Mouse (Mus musculus): Measurements from ENCODE around the gene Atad2b. TPM values are rescaled to one million over a fixed set of nuclear protein-coding genes. Genes with fewer than 3 reads are reported as not detected.

The Atad2b gene
- total RNA-seq, 2 experiments from 2014 or later: 43.8 to 49.0 TPM

GRCm38 (mm10) chr12:5070131-5070530 lies 153.0 kb downstream of the Atad2b start:
- no peak for ATAC-seq (replicated peaks; ENCODE audit: poor library complexity, severe bottlenecking)

DNA sequence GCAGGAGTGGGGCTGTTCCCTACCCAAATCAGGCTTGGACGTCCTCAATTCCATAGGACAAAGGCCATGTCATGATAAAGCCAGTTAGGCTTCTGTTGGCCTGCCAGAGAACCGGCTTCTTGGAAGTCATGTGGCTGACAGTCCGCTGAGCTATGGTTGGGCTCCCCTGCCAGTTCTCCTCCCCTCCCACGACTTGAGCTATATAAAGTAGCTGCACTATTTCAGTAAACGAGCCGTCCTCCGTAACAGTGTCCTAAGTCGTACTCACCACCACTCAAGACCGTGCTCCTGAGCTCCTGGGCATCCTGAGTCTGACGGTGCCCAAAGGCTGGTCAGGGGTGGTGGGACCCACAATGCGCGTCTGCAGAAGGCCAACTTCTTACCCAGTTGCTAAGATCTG lies 156.0 kb downstream of the Atad2b start:
- no peak for ATAC-seq (replicated peaks; ENCODE audit: poor library complexity, severe bottlenecking)

DNA sequence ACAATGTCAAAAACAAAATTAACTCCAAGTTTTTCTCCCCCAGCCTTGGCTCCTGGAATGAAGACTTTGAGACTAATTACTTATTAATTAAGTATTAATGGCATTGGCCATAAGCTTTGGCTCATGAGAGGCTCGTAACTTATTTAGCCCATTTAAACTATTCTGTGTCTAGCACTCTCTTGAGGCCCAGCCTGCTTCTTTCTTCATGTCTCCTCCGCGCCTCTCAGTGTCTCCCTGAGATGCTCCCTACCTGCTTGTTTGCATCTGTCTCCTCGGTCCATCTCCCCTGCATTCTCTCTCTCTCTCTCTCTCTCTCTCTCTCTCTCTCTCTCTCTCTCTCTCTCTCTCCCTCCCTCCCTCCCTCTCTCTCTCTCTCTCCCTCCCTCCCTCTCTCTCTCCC lies 164.3 kb downstream of the Atad2b start:
- ATAC-seq (replicated peaks; ENCODE audit: poor library complexity, severe bottlenecking): no peak

DNA sequence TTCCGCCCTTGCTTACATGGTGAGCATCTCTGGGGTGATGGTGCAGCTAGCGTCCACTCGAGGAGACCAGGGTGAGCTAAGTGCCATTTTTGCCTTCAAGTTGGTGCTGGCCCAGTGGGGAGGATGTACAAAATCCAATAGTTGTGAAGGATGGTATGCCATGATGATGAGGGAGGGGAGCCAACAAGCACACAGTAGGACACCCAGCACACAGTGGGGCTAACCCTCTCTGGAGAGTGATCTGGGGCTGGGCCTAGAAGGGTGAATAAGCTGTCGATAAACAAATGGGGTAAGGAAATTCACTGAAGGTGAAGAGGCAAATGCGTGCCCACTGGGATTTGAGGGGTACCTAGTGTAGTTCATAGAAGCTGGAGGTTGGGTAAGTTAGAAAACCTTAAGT lies 167.6 kb downstream of the Atad2b start:
- no peak for ATAC-seq (replicated peaks; ENCODE audit: poor library complexity, severe bottlenecking)

GRCm38 (mm10) chr12:5087787-5088519 lies 170.8 kb downstream of the Atad2b start:
- ATAC-seq (replicated peaks; ENCODE audit: poor library complexity, severe bottlenecking): no peak

- no peak for ATAC-seq (replicated peaks; ENCODE audit: poor library complexity, severe bottlenecking)
Observed at GRCm38 (mm10) chr12:5088639-5089038, 171.5 kb downstream of the Atad2b start.

Other genes with a start within 250 kb of the Atad2b start
- gene Fam228a, start 178.9 kb upstream of the Atad2b start, total RNA-seq (2014; fragmentation: Nextera tagmentation): 0.26 and 0.70 TPM in 2 replicates
- gene Fam228a, start 178.9 kb upstream of the Atad2b start, total RNA-seq (2017): not detected in 2 replicates
- gene Pfn4, start 148.3 kb upstream of the Atad2b start, total RNA-seq (2014; fragmentation: Nextera tagmentation): 0.70 TPM in 1 of 2 replicates, not detected in the other
- 0.78 and 1.3 TPM in 2 replicates for gene Pfn4, start 148.3 kb upstream of the Atad2b start, total RNA-seq (2017)
- gene Fam228b, start 148.1 kb upstream of the Atad2b start, total RNA-seq (2014; fragmentation: Nextera tagmentation): 0.45 and 1.3 TPM in 2 replicates
- gene Fam228b, start 148.1 kb upstream of the Atad2b start, total RNA-seq (2017): 0.90 and 0.93 TPM in 2 replicates
- 202 and 249 TPM in 2 replicates for gene Sf3b6, start 99.8 kb upstream of the Atad2b start, total RNA-seq (2014; fragmentation: Nextera tagmentation)
- 134 and 198 TPM in 2 replicates for gene Sf3b6, start 99.8 kb upstream of the Atad2b start, total RNA-seq (2017)
- gene Fkbp1b, start 75.8 kb upstream of the Atad2b start, total RNA-seq (2014; fragmentation: Nextera tagmentation): 13.7 and 28.2 TPM in 2 replicates
- 18.2 and 35.0 TPM in 2 replicates for gene Fkbp1b, start 75.8 kb upstream of the Atad2b start, total RNA-seq (2017)
- gene Wdcp, start 74.0 kb upstream of the Atad2b start, total RNA-seq (2014; fragmentation: Nextera tagmentation): 19.7 and 22.7 TPM in 2 replicates
- gene Wdcp, start 74.0 kb upstream of the Atad2b start, total RNA-seq (2017): 4.6 and 9.0 TPM in 2 replicates
- gene Mfsd2b, start 43.0 kb upstream of the Atad2b start, total RNA-seq (2014; fragmentation: Nextera tagmentation): 5.8 and 7.5 TPM in 2 replicates
- gene Mfsd2b, start 43.0 kb upstream of the Atad2b start, total RNA-seq (2017): 1.2 and 2.2 TPM in 2 replicates
- 20.4 and 31.6 TPM in 2 replicates for gene Ubxn2a, start 9.6 kb upstream of the Atad2b start, total RNA-seq (2014; fragmentation: Nextera tagmentation)
- gene Ubxn2a, start 9.6 kb upstream of the Atad2b start, total RNA-seq (2017): 25.5 and 40.2 TPM in 2 replicates

Measured in granulocyte monocyte progenitor cell, adult 5-6 weeks (primary cell).